Mouse (Mus musculus) heart, embryonic 11.5 days (tissue): ENCODE data around the gene Golga4. TPM values are rescaled to one million over a fixed set of nuclear protein-coding genes. Genes with fewer than 3 reads are reported as not detected.
A peak's percentile ranks its signal among the peaks of the same experiment; 100 is the strongest.
"Not testable (repeated sequence)": the region's sequence is repeated elsewhere in the genome, so short reads cannot be mapped to it uniquely, and the experiment has no call there.

Source experiments
- ATAC-seq: fragments of 200-750 bp; cut with Nextera tagmentation; replicated peaks from 2 replicates; pipeline ENCODE4 v1.8.0; 2017; ENCODE audit warnings: moderate library complexity; ENCODE audit not compliant: insufficient number of reproducible peaks, low FRiP score, low TSS enrichment
- H3K27ac ChIP-seq: fragments of 300-500 bp; sonication (generic); 2 replicates; pipeline ENCODE4 v1.5.1; 2014; ENCODE audit warnings: mild to moderate bottlenecking, low read depth, low read length
- H3K27me3 ChIP-seq: fragments of 300-500 bp; sonication (generic); 2 replicates; pipeline ENCODE4 v1.6.1; 2014; ENCODE audit warnings: mild to moderate bottlenecking, low read length, mixed read lengths; ENCODE audit not compliant: control insufficient read depth, insufficient read depth
- H3K36me3 ChIP-seq: fragments of 300-500 bp; sonication (generic); 2 replicates; pipeline ENCODE4 v1.6.1; 2014; ENCODE audit warnings: mild to moderate bottlenecking, low read length, moderate library complexity, mixed read lengths; ENCODE audit not compliant: control insufficient read depth, insufficient read depth
- H3K4me1 ChIP-seq: fragments of 300-500 bp; sonication (generic); 2 replicates; pipeline ENCODE4 v1.6.1; 2014; ENCODE audit warnings: low read length; ENCODE audit not compliant: control insufficient read depth, insufficient read depth
- H3K4me2 ChIP-seq: fragments of 300-500 bp; sonication (generic); 2 replicates; pipeline ENCODE4 v1.6.1; 2014; ENCODE audit warnings: mild to moderate bottlenecking, moderate library complexity
- H3K4me3 ChIP-seq: fragments of 300-500 bp; sonication (generic); 2 replicates; pipeline ENCODE4 v1.5.1; 2014; ENCODE audit warnings: low read depth, low read length
- H3K9ac ChIP-seq: fragments of 300-500 bp; sonication (generic); 2 replicates; pipeline ENCODE4 v1.6.1; 2014; ENCODE audit warnings: mild to moderate bottlenecking, low read depth, low read length, moderate library complexity
- H3K9me3 ChIP-seq: fragments of 300-500 bp; sonication (generic); replicated peaks from 2 replicates; pipeline ENCODE4 v1.6.1; 2016; ENCODE audit warnings: low read length; ENCODE audit not compliant: control insufficient read depth
- WGBS: fragments of 180-500 bp; shearing (Covaris S2); extraction: QIAGEN DNeasy Blood & Tissue Kit; methylation state at CpG from one replicate; pipeline ENCODE4 v1.1.7; 2014; ENCODE audit not compliant: insufficient replicate concordance; 5-methylcytosine and 5-hydroxymethylcytosine counted together
- polyA plus RNA-seq: library from polyadenylated mRNA; unstranded; fragments of >200 nt; fragmentation: Nextera tagmentation; extraction: Ambion mirVana; gene quantifications from 2 replicates; pipeline ENCODE4 v1.2.1, GENCODE M21; 2014

Golga4 gene
- polyA plus RNA-seq, 1 experiment from 2014 or later = 64.9 TPM

DNA sequence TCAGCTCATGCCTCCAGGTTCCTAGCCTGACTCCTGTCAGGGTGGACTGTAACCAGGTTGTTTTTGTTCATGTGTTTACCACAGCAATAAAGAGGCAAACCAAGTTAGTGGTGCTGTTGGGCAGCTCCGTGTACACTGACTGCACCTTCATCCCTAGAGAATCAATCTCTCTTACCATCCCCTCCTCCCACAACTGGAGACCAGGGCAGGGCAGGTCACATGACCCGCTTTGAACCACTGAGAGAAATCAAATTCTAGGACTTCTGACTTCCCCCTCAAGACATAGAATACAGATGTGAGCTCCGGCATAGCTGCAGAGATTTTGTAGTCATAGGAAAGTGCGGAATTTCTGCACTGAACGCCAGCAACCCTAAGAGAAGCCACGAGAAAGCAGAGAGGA is 85.6 kb downstream of the Golga4 start:
- peaks cover 43% of the 10 kb centered on the region for H3K4me1 ChIP-seq
- H3K36me3 ChIP-seq = no peaks in the 10 kb centered on the region
- peaks cover 3% of the 10 kb centered on the region for H3K27me3 ChIP-seq
- H3K4me2 ChIP-seq = no peak overlapping the region
- no peak; the same call in 1 of the 2 replicates for ATAC-seq
- H3K9me3 ChIP-seq = no peaks in the 10 kb centered on the region
- H3K27ac ChIP-seq = no peak overlapping the region
- no peak overlapping the region for H3K9ac ChIP-seq
- 73% methylated on average over 6 of the region's 6 CpGs for WGBS
- no peak overlapping the region for H3K4me3 ChIP-seq

- peak overlapping the region; percentile 43 for H3K4me2 ChIP-seq
- WGBS = 24% methylated on average over 13 of the region's 13 CpGs
- no peak overlapping the region for H3K9ac ChIP-seq
- H3K9me3 ChIP-seq = no peaks in the 10 kb centered on the region
- peak overlapping the region; percentile 18; the same call in 1 of the 2 replicates for H3K27ac ChIP-seq
- H3K4me3 ChIP-seq = no peak overlapping the region
- no peaks in the 10 kb centered on the region for H3K36me3 ChIP-seq
- H3K27me3 ChIP-seq = peaks cover 7% of the 10 kb centered on the region
- peak; percentile 70 for ATAC-seq
- H3K4me1 ChIP-seq = peaks cover 45% of the 10 kb centered on the region
These were observed 86.7 kb downstream of the Golga4 start for GRCm38 (mm10) chr9:118592585-118593249.

DNA sequence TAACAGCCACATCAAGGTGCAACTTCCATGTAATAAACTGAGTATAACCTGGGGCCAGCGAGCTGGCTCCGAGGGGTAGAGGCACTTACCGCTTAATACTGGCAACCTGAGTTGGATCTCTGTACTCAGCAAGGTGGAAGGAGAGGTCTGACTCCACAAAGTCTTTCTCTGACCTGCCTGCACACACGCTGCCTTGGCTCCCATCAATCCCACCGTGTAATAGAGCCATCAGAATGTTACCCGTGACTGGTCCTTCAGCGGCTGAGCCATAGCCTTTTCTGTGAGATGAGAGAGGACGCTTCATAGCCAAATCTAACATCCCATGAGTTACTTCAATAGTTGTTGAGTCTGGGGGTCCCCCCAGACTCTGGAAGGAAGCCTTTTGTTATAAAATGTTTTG is 87.4 kb downstream of the Golga4 start:
- peaks cover 45% of the 10 kb centered on the region for H3K4me1 ChIP-seq
- WGBS = 85% methylated on average over 8 of the region's 8 CpGs
- H3K9ac ChIP-seq = no peak overlapping the region
- no peak for ATAC-seq
- H3K36me3 ChIP-seq = no peaks in the 10 kb centered on the region
- H3K4me3 ChIP-seq = no peak overlapping the region
- H3K27ac ChIP-seq = no peak overlapping the region
- H3K27me3 ChIP-seq = peaks cover 10% of the 10 kb centered on the region
- no peak overlapping the region for H3K4me2 ChIP-seq
- H3K9me3 ChIP-seq = no peaks in the 10 kb centered on the region

- Histone ChIP-seq H3K36me3 (no peaks in the 10 kb centered on the region), H3K4me3 (no peak overlapping the region), H3K27ac (no peak overlapping the region), H3K4me2 (no peak overlapping the region), H3K9ac (no peak overlapping the region), H3K27me3 (peaks cover 17% of the 10 kb centered on the region), H3K9me3 (no peaks in the 10 kb centered on the region), H3K4me1 (peaks cover 22% of the 10 kb centered on the region)
- WGBS = 57% methylated on average over 7 of the region's 7 CpGs
- ATAC-seq = no peak
These were observed 90.7 kb downstream of the Golga4 start for GRCm38 (mm10) chr9:118596767-118597166.

- not testable (repeated sequence) for H3K36me3 ChIP-seq, H3K9me3 ChIP-seq, H3K4me2 ChIP-seq, H3K4me3 ChIP-seq, H3K4me1 ChIP-seq, ATAC-seq, H3K9ac ChIP-seq, H3K27ac ChIP-seq
- WGBS = 57% methylated on average over 3 of the region's 3 CpGs
- H3K27me3 ChIP-seq = peaks cover 28% of the 10 kb centered on the region
These were observed 94.3 kb downstream of the Golga4 start for GRCm38 (mm10) chr9:118600393-118600792.

- H3K4me2 ChIP-seq = no peak overlapping the region
- H3K9ac ChIP-seq = no peak overlapping the region
- ATAC-seq = no peak
- no peak overlapping the region for H3K27ac ChIP-seq
- peaks cover 13% of the 10 kb centered on the region for H3K4me1 ChIP-seq
- no peak overlapping the region for H3K4me3 ChIP-seq
- 75% methylated on average over 5 of the region's 5 CpGs for WGBS
- H3K9me3 ChIP-seq = no peaks in the 10 kb centered on the region
- H3K27me3 ChIP-seq = peaks cover 21% of the 10 kb centered on the region
- no peaks in the 10 kb centered on the region for H3K36me3 ChIP-seq
These were observed 96.5 kb downstream of the Golga4 start for GRCm38 (mm10) chr9:118602576-118602975.

- H3K9ac ChIP-seq = peak within 1 kb of the TSS; percentile 83
- peaks cover 22% of the 10 kb centered on the region for H3K4me1 ChIP-seq
These were observed 100.2 kb downstream of the Golga4 start, which contains the start of gene Itga9 for GRCm38 (mm10) chr9:118606148-118606816. Gene Itga9, plus strand, starts transcription at chr9:118606690.

GRCm38 (mm10) chr9:118606817-118607371 is 100.8 kb downstream of the Golga4 start:
- peak; percentile 7; the same call in 1 of the 2 replicates for ATAC-seq
- H3K4me2 ChIP-seq = peak overlapping the region; percentile 92
- H3K9ac ChIP-seq = peak overlapping the region; percentile 83
- peak overlapping the region; percentile 73 for H3K4me3 ChIP-seq
- WGBS = 2% methylated on average over 38 of the region's 68 CpGs
- H3K27me3 ChIP-seq = peaks cover 21% of the 10 kb centered on the region
- H3K9me3 ChIP-seq = no peaks in the 10 kb centered on the region
- H3K36me3 ChIP-seq = no peaks in the 10 kb centered on the region
- H3K27ac ChIP-seq = peak overlapping the region; percentile 46; the same call in 1 of the 2 replicates
- peaks cover 23% of the 10 kb centered on the region for H3K4me1 ChIP-seq

More at GRCm38 (mm10) chr9:118606148-118606816, 100.2 kb downstream of the Golga4 start, which contains the start of gene Itga9:
- Histone ChIP-seq H3K27me3 (peaks cover 19% of the 10 kb centered on the region), H3K9me3 (no peaks in the 10 kb centered on the region), H3K36me3 (no peaks in the 10 kb centered on the region), H3K4me3 (peak within 1 kb of the TSS; percentile 73), H3K27ac (peak within 1 kb of the TSS; percentile 46; the same call in 1 of the 2 replicates), H3K4me2 (peak within 1 kb of the TSS; percentile 92)
- peak; percentile 75 for ATAC-seq
- 13% methylated on average over 31 of the region's 42 CpGs for WGBS
